Mouse (Mus musculus) MEL (cell line): ENCODE measurements at regions not wholly inside any gene's neighbourhood (a gene's known extent, or its start where the extent isn't known, plus 50 kb on each side); places are given as distances from the start of the nearest gene placed in this dataset.

Source experiments
- DNase-seq: peaks from one replicate; pipeline ENCODE4 v3.0.0; 2011; ENCODE audit warnings: low read depth, low spot score
- H3K27ac ChIP-seq: 2 replicates; pipeline ENCODE4 v1.5.1; 2012; ENCODE audit warnings: low read depth, mild to moderate bottlenecking, control low read depth, low read length, moderate library complexity; ENCODE audit not compliant: control insufficient read depth
- H3K27me3 ChIP-seq, 2 experiments: fragments of 150-350 bp in 1 of 2; sonication (generic) in 1 of 2; 2 replicates each; pipeline ENCODE4 v1.6.1; 2012; ENCODE audit warnings: low read length in 2 of 2, mild to moderate bottlenecking in 2 of 2, improper control_type of control experiment in 1 of 2, moderate library complexity in 1 of 2; ENCODE audit not compliant: insufficient read depth in 2 of 2, control insufficient read depth in 1 of 2
- H3K36me3 ChIP-seq, 2 experiments: 2 replicates each; pipeline ENCODE4 v1.6.1; 2012 to 2014; ENCODE audit warnings: low read length in 2 of 2, improper control_type of control experiment in 1 of 2, inconsistent platforms in 1 of 2, mild to moderate bottlenecking in 1 of 2; ENCODE audit not compliant: insufficient read depth in 2 of 2, control insufficient read depth in 1 of 2
- H3K4me1 ChIP-seq, 2 experiments: fragments of 150-350 bp in 1 of 2; sonication (generic) in 1 of 2; 2 replicates each; pipeline ENCODE4 v1.6.1; 2012; ENCODE audit warnings: low read length in 2 of 2, improper control_type of control experiment in 1 of 2, mild to moderate bottlenecking in 1 of 2; ENCODE audit not compliant: insufficient read depth in 2 of 2, control insufficient read depth in 1 of 2
- H3K4me3 ChIP-seq, 2 experiments: fragments of 150-350 bp in 1 of 2; sonication (generic) in 1 of 2; 2 replicates each; pipeline ENCODE4 v1.5.1; 2012; ENCODE audit warnings: low read depth in 2 of 2, low read length in 2 of 2, mild to moderate bottlenecking in 2 of 2, moderate library complexity in 2 of 2, control low read depth in 1 of 2, improper control_type of control experiment in 1 of 2; ENCODE audit not compliant: control insufficient read depth in 1 of 2, insufficient read depth in 1 of 2
- H3K79me2 ChIP-seq: 2 replicates; pipeline ENCODE4 v1.6.1; 2012; ENCODE audit warnings: mild to moderate bottlenecking, low read length, moderate library complexity; ENCODE audit not compliant: control insufficient read depth, poor library complexity, insufficient read depth
- H3K9ac ChIP-seq: 2 replicates; pipeline ENCODE4 v1.6.1; 2012; ENCODE audit warnings: low read depth, mild to moderate bottlenecking, control low read depth, low read length, moderate library complexity; ENCODE audit not compliant: control insufficient read depth, poor library complexity, severe bottlenecking
- H3K9me3 ChIP-seq: fragments of 150-350 bp; sonication (generic); replicated peaks from 2 replicates; pipeline ENCODE4 v1.6.1; 2012; ENCODE audit warnings: mild to moderate bottlenecking, low read length, improper control_type of control experiment, moderate library complexity; ENCODE audit not compliant: insufficient read depth
- CHD2 ChIP-seq: IDR thresholded peaks from 2 replicates; pipeline ENCODE4 v1.6.1; 2011; ENCODE audit warnings: low read length, improper control_type of control experiment
- CTCF ChIP-seq, 3 experiments: IDR thresholded peaks in 2 of 3; conservative IDR thresholded peaks in 1 of 3; 2 replicates each; pipeline ENCODE4 v1.5.1; 2011 to 2012; ENCODE audit warnings: low read length in 3 of 3, low read depth in 2 of 3, mild to moderate bottlenecking in 2 of 3, improper control_type of control experiment in 1 of 3, inconsistent platforms in 1 of 3, mixed read lengths in 1 of 3, moderate library complexity in 1 of 3; ENCODE audit not compliant: control insufficient read depth in 1 of 3, insufficient read depth in 1 of 3, poor library complexity in 1 of 3, severe bottlenecking in 1 of 3
- E2F4 ChIP-seq: IDR thresholded peaks from 2 replicates; pipeline ENCODE4 v1.6.1; 2011; ENCODE audit warnings: low read depth, low read length, improper control_type of control experiment, borderline replicate concordance
- ELF1 ChIP-seq: IDR thresholded peaks from 2 replicates; pipeline ENCODE4 v1.6.1; 2014; ENCODE audit warnings: low read depth, mild to moderate bottlenecking, inconsistent platforms, low read length, improper control_type of control experiment, moderate library complexity
- EP300 ChIP-seq, 2 experiments: IDR thresholded peaks; 2 replicates each; pipeline ENCODE4 v1.6.1; 2011; ENCODE audit warnings: improper control_type of control experiment in 2 of 2, low read length in 2 of 2, low read depth in 1 of 2, mild to moderate bottlenecking in 1 of 2
- GABPA ChIP-seq: IDR thresholded peaks from 2 replicates; pipeline ENCODE4 v1.6.1; 2012; ENCODE audit warnings: low read depth, mild to moderate bottlenecking, inconsistent platforms, low read length, improper control_type of control experiment, moderate library complexity
- GATA1 ChIP-seq: IDR thresholded peaks from 2 replicates; pipeline ENCODE4 v1.6.1; 2011; ENCODE audit warnings: low read depth, low read length, improper control_type of control experiment
- HCFC1 ChIP-seq: IDR thresholded peaks from 2 replicates; pipeline ENCODE4 v1.6.1; 2012; ENCODE audit warnings: low read depth, mild to moderate bottlenecking, inconsistent platforms, low read length, improper control_type of control experiment, moderate library complexity
- JUND ChIP-seq: IDR thresholded peaks from 2 replicates; pipeline ENCODE4 v1.6.1; 2011; ENCODE audit warnings: low read depth, mild to moderate bottlenecking, improper control_type of control experiment, low read length
- KAT2A ChIP-seq: conservative IDR thresholded peaks from 2 replicates; pipeline ENCODE4 v1.6.1; 2012; ENCODE audit warnings: low read depth, low read length, improper control_type of control experiment, inconsistent platforms
- MAZ ChIP-seq: IDR thresholded peaks from 2 replicates; pipeline ENCODE4 v1.6.1; 2012; ENCODE audit warnings: low read depth, mild to moderate bottlenecking, inconsistent platforms, low read length, improper control_type of control experiment
- MXI1 ChIP-seq: IDR thresholded peaks from 2 replicates; pipeline ENCODE4 v1.6.1; 2011; ENCODE audit warnings: mild to moderate bottlenecking, low read depth, low read length, improper control_type of control experiment
- MYC ChIP-seq: IDR thresholded peaks from 2 replicates; pipeline ENCODE4 v1.6.1; 2011; ENCODE audit warnings: low read depth, mild to moderate bottlenecking, low read length, improper control_type of control experiment, moderate library complexity
- NELFE ChIP-seq: IDR thresholded peaks from 2 replicates; pipeline ENCODE4 v1.6.1; 2011; ENCODE audit warnings: low read depth, low read length, improper control_type of control experiment
- NRF1 ChIP-seq: IDR thresholded peaks from 2 replicates; pipeline ENCODE4 v1.6.1; 2014; ENCODE audit warnings: low read depth, mild to moderate bottlenecking, inconsistent platforms, low read length, improper control_type of control experiment, moderate library complexity; ENCODE audit not compliant: poor library complexity, insufficient read depth, severe bottlenecking
- POLR2A ChIP-seq, 2 experiments: IDR thresholded peaks; 2 replicates each; pipeline ENCODE4 v1.6.1; 2011 to 2012; ENCODE audit warnings: low read length in 2 of 2, mild to moderate bottlenecking in 2 of 2, control low read depth in 1 of 2, improper control_type of control experiment in 1 of 2, low read depth in 1 of 2, moderate library complexity in 1 of 2; ENCODE audit not compliant: control insufficient read depth in 1 of 2, insufficient read depth in 1 of 2, poor library complexity in 1 of 2
- POLR2AphosphoS2 ChIP-seq: IDR thresholded peaks from 2 replicates; pipeline ENCODE4 v1.6.1; 2011; ENCODE audit warnings: low read length, improper control_type of control experiment
- POLR2AphosphoS5 ChIP-seq: IDR thresholded peaks from 2 replicates; pipeline ENCODE4 v1.6.1; 2012; ENCODE audit warnings: low read depth, borderline replicate concordance, mild to moderate bottlenecking, inconsistent platforms, low read length, moderate library complexity, mixed read lengths
- RAD21 ChIP-seq: IDR thresholded peaks from 2 replicates; pipeline ENCODE4 v1.6.1; 2011; ENCODE audit warnings: mild to moderate bottlenecking, low read depth, low read length, improper control_type of control experiment
- RCOR1 ChIP-seq: IDR thresholded peaks from 2 replicates; pipeline ENCODE4 v1.6.1; 2012; ENCODE audit warnings: low read depth, mild to moderate bottlenecking, inconsistent platforms, low read length, improper control_type of control experiment
- SIN3A ChIP-seq: IDR thresholded peaks from 2 replicates; pipeline ENCODE4 v1.6.1; 2012; ENCODE audit warnings: low read length, improper control_type of control experiment, inconsistent platforms
- TAL1 ChIP-seq: IDR thresholded peaks from 2 replicates; pipeline ENCODE4 v1.6.1; 2012; ENCODE audit warnings: mild to moderate bottlenecking, inconsistent platforms, low read length, moderate library complexity, mixed read lengths
- TBP ChIP-seq: IDR thresholded peaks from 2 replicates; pipeline ENCODE4 v1.8.0; 2011; ENCODE audit warnings: low read depth, low read length, improper control_type of control experiment
- TCF12 ChIP-seq: IDR thresholded peaks from 2 replicates; pipeline ENCODE4 v1.6.1; 2014; ENCODE audit warnings: low read depth, mild to moderate bottlenecking, inconsistent platforms, low read length, improper control_type of control experiment, moderate library complexity
- UBTF ChIP-seq: IDR thresholded peaks from 2 replicates; pipeline ENCODE4 v1.6.1; 2012; ENCODE audit warnings: low read depth, mild to moderate bottlenecking, inconsistent platforms, low read length, improper control_type of control experiment, moderate library complexity, borderline replicate concordance; ENCODE audit not compliant: insufficient read depth
- USF2 ChIP-seq, 2 experiments: IDR thresholded peaks; 2 replicates each; pipeline ENCODE4 v1.6.1; 2011 to 2012; ENCODE audit warnings: improper control_type of control experiment in 2 of 2, low read length in 2 of 2, borderline replicate concordance in 1 of 2, inconsistent platforms in 1 of 2, low read depth in 1 of 2, mild to moderate bottlenecking in 1 of 2; ENCODE audit not compliant: insufficient read depth in 1 of 2
- ZC3H11A ChIP-seq: IDR thresholded peaks from 2 replicates; pipeline ENCODE4 v1.6.1; 2012; ENCODE audit warnings: low read depth, mild to moderate bottlenecking, inconsistent platforms, low read length, improper control_type of control experiment
- ZKSCAN1 ChIP-seq: IDR thresholded peaks from 2 replicates; pipeline ENCODE4 v1.6.1; 2012; ENCODE audit warnings: low read depth, mild to moderate bottlenecking, inconsistent platforms, low read length, improper control_type of control experiment, moderate library complexity
- ZMIZ1 ChIP-seq: IDR thresholded peaks from 2 replicates; pipeline ENCODE4 v1.6.1; 2012; ENCODE audit warnings: low read depth, mild to moderate bottlenecking, inconsistent platforms, low read length, improper control_type of control experiment, moderate library complexity

- no peak for TF ChIP-seq NELFE
- TF ChIP-seq E2F4: no peak
- no peak for TF ChIP-seq TBP
- no peak for TF ChIP-seq MAZ
- TF ChIP-seq ELF1: no peak
- TF ChIP-seq ZKSCAN1: no peak
- TF ChIP-seq POLR2A (IDR thresholded peaks at IDR 0.05; ENCODE audit: control insufficient read depth in 1 of 2, insufficient read depth in 1 of 2, low read depth in 1 of 2, low read length in 2 of 2, poor library complexity in 1 of 2): no peak
- TF ChIP-seq MXI1: no peak
- TF ChIP-seq ZMIZ1: no peak
- no peak for TF ChIP-seq JUND
- TF ChIP-seq POLR2AphosphoS5: no peak
- TF ChIP-seq CHD2: no peak
- no peak for TF ChIP-seq SIN3A
- TF ChIP-seq RAD21: no peak
- no peak for TF ChIP-seq GABPA
- no peak for TF ChIP-seq POLR2AphosphoS2
- no peak for TF ChIP-seq TCF12
- Histone ChIP-seq H3K36me3 (no peaks in the 10 kb centered on the region), H3K4me1 (no peaks in the 10 kb centered on the region), H3K27ac (no peak overlapping the region), H3K79me2 (no peaks in the 10 kb centered on the region), H3K9ac (no peak overlapping the region), H3K4me3 (no peak overlapping the region), H3K9me3 (no peaks in the 10 kb centered on the region), H3K27me3 (no peaks in the 10 kb centered on the region)
- DNase-seq: no peak
Measured at GRCm38 (mm10) chr4:143001961-143002360, 210.8 kb downstream of the Prdm2 start.

DNA sequence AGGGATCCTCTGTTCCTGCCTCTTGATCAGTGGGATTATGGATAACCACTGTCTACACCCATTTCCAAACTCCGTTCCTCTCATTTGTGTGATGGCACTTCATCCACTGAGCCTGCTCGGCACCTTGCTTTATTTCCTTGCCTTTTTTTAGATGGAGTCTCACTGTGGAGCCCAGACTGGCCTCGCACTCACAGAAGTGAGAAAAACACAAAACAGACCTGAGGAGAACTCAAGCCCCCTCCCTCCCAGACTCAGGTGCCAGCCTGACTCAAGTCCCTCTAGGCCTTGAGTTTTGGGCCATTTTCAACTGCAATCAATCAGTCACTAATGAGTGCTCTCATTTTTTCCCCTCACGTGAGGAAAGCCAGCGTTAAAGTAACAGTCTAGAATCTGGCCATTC lies 211.3 kb downstream of the Prdm2 start:
- Histone ChIP-seq H3K9me3 (no peaks in the 10 kb centered on the region), H3K79me2 (no peaks in the 10 kb centered on the region)

More for the DNA sequence above, 211.3 kb downstream of the Prdm2 start:
- Histone ChIP-seq H3K27ac (no peak overlapping the region), H3K27me3 (no peaks in the 10 kb centered on the region), H3K36me3 (no peaks in the 10 kb centered on the region), H3K4me1 (no peaks in the 10 kb centered on the region), H3K4me3 (no peak overlapping the region), H3K9ac (no peak overlapping the region)
- TF ChIP-seq TAL1 (no peak), RCOR1 (no peak), CTCF (IDR thresholded peaks at IDR 0.05 in 2 of 3, conservative IDR thresholded peaks at IDR 0.05 in 1 of 3; ENCODE audit: control insufficient read depth in 1 of 3, insufficient read depth in 1 of 3, low read depth in 2 of 3, low read length in 3 of 3, poor library complexity in 1 of 3, severe bottlenecking in 1 of 3) (no peak), GATA1 (no peak), KAT2A (no peak), NRF1 (no peak), MYC (no peak), GABPA (no peak), POLR2A (IDR thresholded peaks at IDR 0.05; ENCODE audit: control insufficient read depth in 1 of 2, insufficient read depth in 1 of 2, low read depth in 1 of 2, low read length in 2 of 2, poor library complexity in 1 of 2) (no peak), EP300 (IDR thresholded peaks at IDR 0.05; ENCODE audit: low read depth in 1 of 2, low read length in 2 of 2) (no peak), USF2 (IDR thresholded peaks at IDR 0.05; ENCODE audit: borderline replicate concordance in 1 of 2, insufficient read depth in 1 of 2, low read depth in 1 of 2, low read length in 2 of 2) (no peak), POLR2AphosphoS2 (no peak), MAZ (no peak), ELF1 (no peak), MXI1 (no peak), CHD2 (no peak), RAD21 (no peak), ZC3H11A (no peak), UBTF (no peak), HCFC1 (no peak)
- DNase-seq: no peak
